Mouse (Mus musculus) liver, postnatal 0 days (tissue): ENCODE measurements around the gene Cd248.

ENCODE experiments used
- CTCF ChIP-seq: sonication (generic); IDR thresholded peaks from 2 replicates; pipeline ENCODE4 v1.5.1; 2016; ENCODE audit warnings: antibody characterized with exemption, low read depth
- EP300 ChIP-seq: IDR thresholded peaks from 2 replicates; pipeline ENCODE4 v1.6.1; 2016; ENCODE audit warnings: antibody characterized with exemption, low read depth, mild to moderate bottlenecking

DNA sequence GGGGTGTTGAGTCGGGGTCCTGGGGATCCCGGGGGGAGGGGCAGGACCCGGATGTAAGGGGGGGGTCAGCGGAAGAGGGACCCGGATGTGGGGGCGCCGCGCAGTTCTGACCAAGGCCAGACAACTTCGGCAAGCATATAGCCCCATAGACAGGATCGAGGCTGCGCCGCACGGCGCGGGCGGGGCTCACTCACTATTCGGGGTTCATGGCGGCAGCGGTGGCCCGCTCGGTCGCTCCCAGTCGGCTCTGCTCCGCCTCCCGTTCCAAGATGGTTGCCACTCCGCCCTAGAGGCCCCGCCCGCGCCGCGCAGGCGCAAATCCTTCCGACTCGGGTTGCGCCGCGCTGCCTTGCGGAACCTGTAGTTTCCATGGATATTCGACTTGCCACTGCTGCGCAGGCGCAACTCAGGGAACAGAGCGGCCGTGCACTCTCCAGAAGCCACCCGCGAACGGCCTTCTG lies 38.9 kb downstream of the Cd248 start, which contains the start of gene Rab1b:
- no peak for TF ChIP-seq CTCF
- no peak for TF ChIP-seq EP300
